Mouse (Mus musculus): ENCODE measurements around the gene Zfp503.
A peak's percentile ranks its signal among the peaks of the same experiment; 100 is the strongest.

Zfp503 gene

DNA sequence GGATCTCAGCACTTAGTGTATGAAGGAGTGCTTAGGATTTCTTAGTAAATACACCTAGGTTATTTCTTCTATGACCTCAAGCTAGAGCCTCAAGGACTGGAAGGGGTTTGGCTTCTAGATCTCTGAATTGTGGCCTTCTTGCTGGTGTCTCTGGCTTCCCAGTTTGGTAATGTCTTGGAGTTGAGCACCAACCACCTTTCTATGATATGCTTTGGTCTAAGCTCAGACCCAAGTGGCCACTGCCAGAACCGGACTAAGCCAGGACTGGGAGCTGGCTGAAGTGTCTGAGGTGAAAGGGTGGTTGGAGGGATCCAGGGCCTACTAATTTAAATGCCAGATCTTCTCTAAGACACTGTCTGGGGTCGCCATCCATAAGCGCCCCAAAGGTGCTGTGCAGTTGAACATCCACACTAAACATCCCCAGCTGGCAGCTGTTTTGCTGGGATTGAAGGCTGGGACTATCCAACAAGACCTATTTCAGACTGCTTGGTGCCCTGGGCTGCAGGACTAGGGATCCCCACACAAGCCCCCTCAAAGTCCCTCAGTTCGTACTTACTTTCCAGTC, 3.0 kb upstream of the Zfp503 start:
- peak; percentile 69 for DNase-seq

- DNase-seq = no peak
Measured at GRCm38 (mm10) chr14:21991856-21992255, 2.5 kb upstream of the Zfp503 start.

DNA sequence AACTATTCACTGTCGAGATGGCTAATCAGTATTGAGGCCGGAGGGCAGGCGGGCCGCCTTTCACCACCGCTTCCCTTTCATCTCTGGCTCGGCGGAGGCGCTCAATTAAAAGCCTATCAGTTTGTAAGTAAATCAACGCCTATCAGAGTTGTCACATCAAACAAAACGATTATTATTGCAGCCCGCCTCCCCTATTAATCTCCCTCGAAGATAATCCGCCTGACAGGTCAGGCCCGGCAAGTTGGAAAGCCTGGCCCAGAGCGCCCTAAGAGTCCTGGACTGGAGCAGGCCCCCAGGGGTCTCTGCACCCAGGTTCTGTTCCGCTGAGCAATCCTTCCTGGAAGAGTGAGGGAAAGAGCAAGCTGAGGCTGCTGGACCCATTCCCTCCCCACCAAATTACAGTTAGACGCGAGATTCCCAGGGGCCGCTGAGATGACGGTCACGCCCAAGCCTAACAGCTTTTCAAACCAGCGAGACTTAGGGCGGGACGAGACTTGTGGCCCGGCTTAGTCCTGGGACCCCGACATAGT, 1.9 kb upstream of the Zfp503 start:
- DNase-seq = peak; percentile 78

DNA sequence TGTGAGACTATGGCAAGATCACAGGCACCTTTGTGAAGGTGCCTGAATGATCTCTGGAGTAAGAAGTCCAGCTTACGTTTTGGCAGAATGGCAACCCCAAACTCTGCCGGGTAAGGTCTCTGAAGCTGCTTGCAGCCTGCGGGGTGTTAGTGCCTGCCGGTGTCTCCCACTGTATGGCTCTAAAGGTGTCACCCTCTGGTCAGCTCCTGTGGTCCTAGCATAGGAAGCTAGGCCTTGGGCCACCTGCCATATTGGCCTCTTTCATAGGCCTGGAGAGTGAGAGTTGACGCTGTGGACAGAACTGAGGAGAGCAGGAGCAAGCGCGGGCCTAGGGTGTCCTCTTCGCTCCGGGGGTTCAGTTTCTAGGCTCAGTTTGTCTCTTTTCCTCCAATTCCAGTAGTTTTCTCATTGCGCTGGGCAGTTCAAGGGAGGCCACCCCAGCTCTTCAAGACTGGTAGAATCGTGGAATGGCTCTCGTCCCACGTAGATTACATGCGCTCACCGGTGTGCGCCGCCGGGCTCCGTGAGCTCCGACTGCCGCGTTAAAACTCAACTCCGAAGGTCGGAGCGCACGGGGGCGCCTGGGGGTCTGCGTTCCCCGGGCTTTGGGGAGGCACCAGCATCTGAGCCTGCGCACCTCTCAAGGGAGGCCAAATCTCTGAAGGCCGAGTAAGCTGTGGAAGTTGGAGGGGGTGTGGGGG, 1.1 kb upstream of the Zfp503 start:
- DNase-seq = peak; percentile 79

GRCm38 (mm10) chr14:21988577-21989290, 667 bp downstream of the Zfp503 start:
- peak; percentile 80 for DNase-seq

DNA sequence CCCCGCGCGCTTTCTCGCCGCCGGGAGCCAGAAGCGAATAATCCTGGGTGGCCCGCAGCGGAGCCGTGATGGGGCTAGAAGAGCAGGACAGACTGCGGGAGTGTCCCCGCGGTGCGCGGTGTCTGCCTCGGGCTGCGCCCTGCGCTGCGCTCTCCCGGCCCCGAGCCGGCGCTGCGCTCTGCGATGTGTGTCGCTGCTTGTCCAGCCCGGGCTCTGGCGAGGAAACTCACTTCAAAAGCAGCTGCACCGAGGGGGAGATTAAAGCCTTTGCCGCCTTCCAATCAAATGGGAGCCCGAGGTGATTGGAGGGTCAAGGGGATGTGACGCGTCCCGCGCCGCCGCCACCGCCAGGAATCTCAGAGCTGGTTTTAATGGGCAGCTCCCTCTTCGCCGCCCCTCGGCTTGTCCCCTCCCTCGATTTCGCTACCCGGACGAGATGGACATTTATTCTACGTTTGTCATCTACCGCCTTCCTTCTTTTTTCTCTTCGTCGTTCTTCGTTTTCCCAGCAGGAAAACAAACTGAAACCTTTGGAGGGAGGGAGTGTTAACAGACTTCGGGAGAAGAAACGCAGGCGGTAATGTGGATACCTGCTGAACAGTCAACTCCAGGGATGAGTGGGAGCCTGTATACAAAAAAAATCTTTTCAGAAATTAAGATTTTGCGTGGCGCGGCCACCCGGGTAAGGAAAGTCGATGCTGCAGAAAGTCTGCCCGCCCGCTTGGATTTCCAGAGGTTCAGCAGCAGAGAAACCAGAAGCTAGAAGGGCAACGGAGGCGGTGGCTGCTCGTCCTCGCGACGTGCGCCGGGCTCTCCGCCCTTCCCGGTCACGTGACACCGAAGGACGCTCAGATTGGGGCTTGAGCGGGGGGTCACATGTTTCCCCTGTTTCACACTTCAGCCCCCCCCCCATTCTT, 1.5 kb downstream of the Zfp503 start:
- peak; percentile 97 for DNase-seq

DNA sequence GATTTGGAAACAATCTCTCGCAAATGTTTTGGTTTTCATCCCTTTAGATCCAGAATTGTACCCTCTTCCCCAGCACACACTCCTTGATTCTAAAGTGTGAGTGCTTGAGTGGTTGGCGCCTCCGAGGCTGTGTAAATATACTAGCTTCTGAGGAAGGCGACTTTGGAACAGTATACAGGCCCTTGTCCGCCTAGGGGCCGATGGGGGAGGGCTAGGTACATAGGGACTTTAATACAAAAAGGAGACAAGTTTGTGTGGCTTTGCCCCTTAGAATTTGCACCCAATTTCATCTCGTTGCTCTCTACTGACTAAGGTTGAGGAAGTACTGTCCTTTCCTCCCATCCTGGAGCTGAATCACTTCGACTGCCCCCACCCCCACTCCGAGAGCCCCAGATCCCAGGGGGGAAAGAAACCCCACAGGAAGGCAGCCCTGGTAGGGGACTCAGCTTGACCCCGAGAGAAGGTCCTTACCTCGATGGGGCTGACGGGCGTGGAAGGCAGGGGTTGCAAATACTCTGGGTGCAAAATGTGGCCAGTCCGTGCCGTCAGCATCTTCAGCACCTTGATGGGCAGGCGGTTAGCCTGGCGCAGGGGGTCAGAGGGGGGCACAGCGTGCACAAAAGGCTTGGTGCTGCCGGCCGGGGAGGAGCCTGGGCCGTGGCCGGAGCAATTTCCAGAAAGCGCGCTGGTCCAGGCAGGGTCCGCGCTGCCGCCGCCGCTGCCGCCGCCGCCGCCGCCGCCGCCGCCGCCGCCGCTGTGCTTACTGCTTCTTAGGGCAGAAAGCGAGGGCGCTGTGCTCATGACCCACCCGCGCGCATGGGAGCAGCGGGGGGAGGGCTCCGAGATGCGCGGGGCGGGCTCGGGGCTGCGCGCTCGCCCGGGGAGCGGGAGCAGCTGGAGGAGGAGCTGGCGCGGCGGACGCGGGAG, 2.4 kb downstream of the Zfp503 start:
- peak; percentile 64 for DNase-seq

DNA sequence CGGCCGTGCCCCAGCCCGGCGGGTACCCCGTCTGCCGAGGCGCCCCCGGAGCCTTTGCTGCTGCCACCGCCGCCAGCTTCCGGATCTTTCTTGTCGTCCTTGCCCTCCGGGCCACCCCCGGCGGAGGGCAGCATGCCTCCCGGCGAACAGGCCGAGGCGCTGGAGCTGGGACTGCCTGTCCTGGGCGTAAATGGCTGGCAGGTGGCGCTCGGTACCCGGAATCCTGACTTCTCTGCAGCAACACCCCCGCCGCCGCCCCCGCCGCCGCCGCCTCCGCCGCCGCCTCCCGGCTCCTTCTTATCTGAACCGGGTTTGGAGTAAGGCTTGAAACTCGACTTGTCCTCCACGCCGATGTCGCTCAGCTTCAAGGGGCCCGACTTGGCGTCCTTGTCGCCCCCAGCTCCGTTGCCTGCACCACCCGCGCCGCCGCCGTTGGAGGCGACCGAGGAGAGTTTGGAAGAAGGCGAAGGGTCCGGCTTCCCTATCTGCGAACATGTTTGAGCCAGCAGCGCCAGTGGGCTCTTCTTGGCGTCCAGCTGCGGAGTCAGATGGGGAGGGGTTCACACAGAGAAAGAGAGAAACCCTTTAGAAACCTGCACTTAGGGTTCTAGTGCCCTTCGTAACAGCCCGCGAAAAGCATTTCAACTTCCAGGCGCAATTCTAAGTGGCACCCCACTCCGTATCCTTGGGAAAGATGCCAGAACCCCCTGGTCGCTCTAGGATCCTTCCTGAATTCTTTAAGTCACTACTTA, 3.2 kb downstream of the Zfp503 start:
- peak; percentile 87 for DNase-seq

DNA sequence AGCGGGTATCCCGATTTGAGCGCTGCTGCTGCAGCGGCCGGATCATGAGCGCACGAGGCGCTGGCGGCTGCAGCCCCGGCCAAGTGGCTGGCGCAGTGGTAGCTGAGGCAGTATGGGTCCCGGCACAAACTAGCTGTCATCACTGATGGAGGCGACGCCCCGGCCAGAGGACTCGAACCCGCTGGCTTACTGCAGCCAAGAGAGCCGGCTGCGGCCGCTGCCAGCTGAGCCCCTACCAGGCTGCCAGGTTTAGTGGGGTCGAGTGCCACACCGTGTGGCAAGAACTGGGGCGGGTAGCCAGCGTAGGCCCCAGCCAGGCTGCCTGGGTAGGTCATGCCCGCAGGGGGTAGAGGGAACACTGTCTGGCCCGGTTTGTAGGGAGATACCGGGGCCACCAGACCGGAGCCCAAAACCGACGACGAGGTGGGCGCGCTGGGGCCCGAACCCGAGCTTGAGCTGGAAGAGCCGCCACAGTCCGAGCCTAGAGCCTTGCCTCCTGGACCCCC, 3.9 kb downstream of the Zfp503 start:
- DNase-seq = peak; percentile 72

DNA sequence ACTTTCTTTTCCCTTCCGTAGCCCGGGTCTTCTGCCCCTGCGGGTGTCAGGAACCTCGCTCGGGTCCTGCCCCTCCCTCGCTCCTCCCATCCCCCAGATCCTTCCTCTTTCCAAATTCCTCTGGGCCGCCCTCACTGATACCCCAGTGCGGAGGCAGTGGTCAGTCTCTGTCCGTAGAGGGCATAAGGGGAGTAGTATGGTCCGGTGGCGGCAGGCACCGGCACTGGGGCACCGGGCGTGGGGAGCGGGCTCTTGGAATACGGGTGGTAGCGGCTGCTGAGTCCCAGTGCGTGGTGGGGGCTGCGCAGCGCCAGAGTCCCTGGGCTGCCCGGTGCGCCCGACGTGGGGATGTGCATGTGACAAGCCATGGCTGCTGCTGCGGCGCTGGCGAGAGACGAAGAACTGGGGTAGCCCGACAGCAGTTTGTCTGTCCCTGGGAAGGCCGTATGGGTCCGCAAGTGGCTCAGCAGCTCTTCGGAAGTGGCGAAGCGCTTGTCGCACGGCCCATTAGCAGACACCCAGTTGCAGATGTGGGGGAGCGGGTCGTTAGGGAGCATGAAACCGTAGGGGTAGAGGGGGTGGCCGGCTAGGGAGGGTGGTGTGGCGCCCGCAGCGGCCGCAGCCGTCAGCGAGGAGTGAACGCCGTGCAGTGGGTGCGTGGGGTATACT, 4.5 kb downstream of the Zfp503 start:
- peak; percentile 81 for DNase-seq

DNA sequence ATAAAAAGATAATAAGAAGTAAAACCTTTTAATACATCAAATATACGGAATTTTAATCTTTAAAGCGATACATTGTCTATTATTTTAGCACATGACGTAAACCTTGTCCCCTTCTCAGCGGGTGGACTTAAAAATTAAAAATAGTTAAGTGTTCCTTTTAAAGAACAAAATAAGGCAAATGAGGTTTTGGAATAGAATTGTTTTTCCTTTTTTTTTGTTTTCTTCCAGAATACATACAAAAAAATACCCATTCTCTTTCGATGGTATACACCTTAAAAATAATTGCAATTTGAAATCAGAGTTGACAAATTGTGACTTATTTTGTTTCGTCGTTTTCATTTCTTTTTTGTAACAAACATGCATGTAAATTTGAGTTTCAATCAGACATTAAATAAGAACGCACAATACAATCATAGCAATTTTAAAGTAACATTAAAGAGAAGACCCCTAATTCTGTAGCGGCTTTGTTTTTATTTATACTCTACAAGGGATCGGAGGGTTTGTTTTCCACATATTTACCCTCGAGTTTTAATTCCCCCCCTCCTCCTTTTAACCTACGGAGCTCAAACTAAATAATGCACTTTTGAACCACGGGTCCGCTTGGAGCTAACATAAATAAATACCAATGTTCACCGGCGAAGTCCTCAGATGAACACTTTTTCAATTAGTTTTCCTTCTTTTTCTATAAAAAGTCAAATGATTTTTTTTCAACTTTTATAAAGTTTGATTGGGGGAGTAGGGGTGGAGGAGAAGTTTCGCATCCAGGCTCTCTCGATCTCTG, 5.3 kb downstream of the Zfp503 start:
- DNase-seq = no peak

- peak; percentile 31 for DNase-seq
Measured at GRCm38 (mm10) chr14:21983311-21983949, 6.0 kb downstream of the Zfp503 start.

DNA sequence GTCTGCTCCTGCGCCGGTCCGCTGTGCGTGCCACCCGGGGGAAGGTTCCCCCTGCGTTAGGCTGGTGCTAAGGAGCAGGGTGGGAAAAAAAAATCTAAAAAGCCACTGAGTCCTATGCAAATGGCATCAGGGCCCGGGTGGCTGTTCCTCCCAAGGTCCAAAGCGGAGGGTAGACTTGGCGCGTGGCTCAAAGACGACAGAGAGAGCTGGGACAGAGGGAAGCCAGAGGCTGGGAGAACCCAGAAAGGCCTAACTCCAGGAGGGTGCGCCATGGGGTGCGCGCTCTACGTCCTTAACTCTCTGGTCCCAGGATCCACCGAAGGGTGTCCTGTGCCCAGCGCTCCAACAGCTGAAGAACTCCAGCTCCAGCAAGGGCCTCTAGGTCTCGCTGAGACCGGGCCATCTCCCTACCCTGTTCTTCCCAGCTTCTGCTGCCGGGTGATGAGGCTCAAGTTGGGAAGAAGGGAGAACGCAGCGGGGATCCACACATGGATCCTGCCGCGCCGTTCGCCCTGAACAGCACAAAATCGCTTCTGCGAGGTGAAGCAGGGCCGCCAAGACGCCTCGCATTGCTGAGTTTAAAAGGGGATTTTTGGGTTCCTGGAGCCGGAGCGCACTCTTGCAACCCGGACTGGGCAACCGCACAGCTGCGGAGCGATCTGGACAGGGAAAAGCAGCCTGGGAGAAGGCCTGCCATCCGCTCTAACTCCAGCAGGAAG, 6.7 kb downstream of the Zfp503 start:
- peak; percentile 79 for DNase-seq

DNA sequence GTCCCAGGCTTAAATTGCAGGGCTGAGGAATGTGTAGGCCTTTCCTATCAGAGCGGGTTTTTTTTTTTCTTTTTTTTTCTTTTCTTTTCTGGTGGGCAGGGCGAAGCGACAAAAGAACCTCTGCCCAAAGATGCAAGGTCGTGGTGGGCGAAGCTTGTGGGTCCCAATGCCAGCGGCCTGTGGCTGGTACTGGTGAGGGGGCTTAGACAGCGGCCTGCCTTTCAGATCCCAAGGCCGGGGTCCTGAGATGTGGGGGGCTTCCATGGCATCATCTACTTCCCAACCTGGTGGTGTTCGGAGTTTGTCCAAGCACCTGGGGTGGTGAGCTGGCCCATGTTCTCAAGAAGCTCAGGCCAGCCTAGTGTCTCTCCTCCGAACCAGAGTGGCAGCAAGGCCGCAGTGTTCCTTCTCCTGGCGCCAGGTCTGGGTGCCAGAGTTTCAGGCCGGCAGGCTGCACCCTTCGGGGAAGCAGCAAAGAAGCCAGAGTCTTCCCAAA, 7.3 kb downstream of the Zfp503 start:
- no peak for DNase-seq

- DNase-seq = peak; percentile 90
Measured at GRCm38 (mm10) chr14:21981462-21981861, 7.9 kb downstream of the Zfp503 start.

GRCm38 (mm10) chr14:21968978-21969377, 20.4 kb downstream of the Zfp503 start:
- peak; percentile 81 for DNase-seq

- DNase-seq = no peak
Measured at GRCm38 (mm10) chr14:21967375-21968010, 21.9 kb downstream of the Zfp503 start.

All from kidney, adult 18-20 months (tissue).